Mouse (Mus musculus) heart, postnatal 0 days (tissue): ENCODE data around the gene Bfsp2. TPM values are rescaled to one million over a fixed set of nuclear protein-coding genes. Genes with fewer than 3 reads are reported as not detected.

Experiments used
- ATAC-seq: fragments of 200-750 bp; cut with Nextera tagmentation; 2 replicates; pipeline ENCODE4 v1.8.0; 2017; ENCODE audit warnings: low read depth, moderate number of reproducible peaks, moderate library complexity; ENCODE audit not compliant: insufficient read depth
- DNase-seq: peaks from one replicate; pipeline ENCODE4 v3.0.0-alpha.2; 2016; ENCODE audit warnings: low spot score
- H3K27ac ChIP-seq: fragments of 300-500 bp; sonication (generic); 2 replicates; pipeline ENCODE4 v1.5.1; 2014; ENCODE audit warnings: low read depth, mild to moderate bottlenecking
- H3K27me3 ChIP-seq: fragments of 300-500 bp; sonication (generic); 2 replicates; pipeline ENCODE4 v1.6.1; 2014; ENCODE audit warnings: low read length, mixed read lengths; ENCODE audit not compliant: control insufficient read depth, insufficient read depth
- H3K36me3 ChIP-seq: fragments of 300-500 bp; sonication (generic); replicated peaks from 2 replicates; pipeline ENCODE4 v1.6.1; 2014; ENCODE audit warnings: low read length, mixed read lengths; ENCODE audit not compliant: control insufficient read depth, insufficient read depth
- H3K4me1 ChIP-seq: fragments of 300-500 bp; sonication (generic); 2 replicates; pipeline ENCODE4 v1.6.1; 2014; ENCODE audit warnings: antibody characterized with exemption; ENCODE audit not compliant: control insufficient read depth, insufficient read depth
- H3K4me2 ChIP-seq: fragments of 300-500 bp; sonication (generic); 2 replicates; pipeline ENCODE4 v1.6.1; 2014; ENCODE audit warnings: low read depth, mild to moderate bottlenecking, low read length, moderate library complexity
- H3K4me3 ChIP-seq: fragments of 300-500 bp; sonication (generic); 2 replicates; pipeline ENCODE4 v1.5.1; 2014; ENCODE audit warnings: low read depth, low read length
- H3K9ac ChIP-seq: fragments of 300-500 bp; sonication (generic); replicated peaks from 2 replicates; pipeline ENCODE4 v1.6.1; 2014; ENCODE audit warnings: low read depth, low read length, mixed read lengths
- H3K9me3 ChIP-seq: fragments of 300-500 bp; sonication (generic); replicated peaks from 2 replicates; pipeline ENCODE4 v1.6.1; 2016; ENCODE audit warnings: low read length; ENCODE audit not compliant: control insufficient read depth
- CTCF ChIP-seq: IDR thresholded peaks from 2 replicates; pipeline ENCODE4 v1.5.1; 2016; ENCODE audit warnings: antibody characterized with exemption, control low read depth, low read depth
- EP300 ChIP-seq: IDR thresholded peaks from 2 replicates; pipeline ENCODE4 v1.6.1; 2016; ENCODE audit warnings: antibody characterized with exemption, low read depth
- WGBS: fragments of 180-500 bp; shearing (Covaris S2); extraction: QIAGEN DNeasy Blood & Tissue Kit; methylation state at CpG from one replicate; pipeline ENCODE4 v1.1.7; 2014; 5-methylcytosine and 5-hydroxymethylcytosine counted together
- polyA plus RNA-seq: library from polyadenylated mRNA; unstranded; fragments of >200 nt; fragmentation: Nextera tagmentation; extraction: Ambion mirVana; gene quantifications from 2 replicates; pipeline ENCODE4 v1.2.1, GENCODE M21; 2015
- total RNA-seq: library from RNA; depleted of rRNA; stranded (reverse); fragments of >200 nt; gene quantifications from 2 replicates; pipeline ENCODE4 v1.2.3, GENCODE M21; 2014; ENCODE audit warnings: low replicate concordance

Gene Bfsp2
- total and polyA plus RNA-seq, 2 experiments from 2014 or later, result 2.3 TPM; not detected in 1

DNA sequence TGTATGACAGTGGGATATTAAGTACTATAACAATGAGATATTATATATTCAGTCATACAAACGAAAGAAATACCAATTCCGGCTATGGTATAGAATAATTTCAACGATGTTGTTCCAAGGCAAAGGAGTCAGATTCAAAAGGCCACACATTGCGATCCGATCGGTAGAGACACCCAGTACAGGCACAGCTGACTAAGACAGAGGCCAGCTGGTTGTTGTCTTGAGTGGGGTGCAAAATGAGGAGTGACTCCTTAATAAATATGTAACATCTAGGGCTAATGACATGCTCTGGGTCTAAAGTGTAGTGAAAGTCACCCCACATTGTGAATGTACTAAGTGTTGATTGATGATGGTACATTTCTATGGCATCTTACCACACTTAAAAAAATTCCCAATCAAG is 91.0 kb downstream of the Bfsp2 start:
- ATAC-seq, result no peak
- Histone ChIP-seq H3K9ac (no peak overlapping the region), H3K27ac (no peak overlapping the region), H3K9me3 (no peaks in the 10 kb centered on the region), H3K4me2 (no peak overlapping the region), H3K36me3 (no peaks in the 10 kb centered on the region), H3K4me3 (no peak overlapping the region), H3K4me1 (peaks cover 7% of the 10 kb centered on the region; the same call in 1 of the 2 replicates), H3K27me3 (no peaks in the 10 kb centered on the region)
- no peak for DNase-seq
- no peak for TF ChIP-seq CTCF
- TF ChIP-seq EP300, result no peak
- WGBS, result 93% methylated on average over 6 of the region's 6 CpGs

DNA sequence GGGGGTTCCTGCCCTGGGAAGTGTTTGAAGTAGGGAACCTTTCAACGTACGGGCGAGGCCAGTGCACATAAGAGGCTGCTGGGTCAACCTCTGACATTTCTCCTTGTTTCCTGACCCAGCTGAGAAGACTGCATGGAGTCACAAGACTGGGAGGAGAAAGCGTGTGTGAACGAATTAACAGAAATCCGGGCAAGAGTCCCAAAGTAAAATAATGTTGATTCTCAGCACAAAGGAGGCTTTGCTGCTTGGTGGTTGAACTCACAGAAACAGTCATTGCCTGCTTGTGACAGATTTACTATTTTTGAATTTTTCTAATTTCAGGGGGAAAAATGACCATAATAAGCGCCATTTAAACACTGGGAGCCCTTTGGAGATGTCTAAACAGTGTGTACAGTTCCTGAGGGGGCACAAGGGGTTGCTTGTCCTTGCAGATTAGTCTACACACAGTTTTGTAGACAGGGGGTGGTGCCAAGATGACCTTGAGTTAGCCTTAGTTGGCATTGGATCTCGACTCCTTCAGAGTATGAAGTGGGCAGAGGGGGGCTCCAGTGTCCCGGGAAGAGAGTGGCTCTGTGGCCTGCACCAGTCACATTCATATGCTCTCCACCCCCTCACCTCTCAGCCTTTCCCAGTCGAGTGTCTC is 93.1 kb downstream of the Bfsp2 start:
- H3K4me3 ChIP-seq, result no peak overlapping the region
- no peak for DNase-seq
- WGBS, result 70% methylated on average over 10 of the region's 10 CpGs
- no peak for TF ChIP-seq EP300
- TF ChIP-seq CTCF, result no peak
- peaks cover 7% of the 10 kb centered on the region; the same call in 1 of the 2 replicates for H3K4me1 ChIP-seq
- no peak overlapping the region for H3K9ac ChIP-seq
- H3K4me2 ChIP-seq, result no peak overlapping the region
- H3K36me3 ChIP-seq, result no peaks in the 10 kb centered on the region
- ATAC-seq, result 0 out of 2 replicates have a peak, but pooled peaks have one; percentile 20
- no peak overlapping the region for H3K27ac ChIP-seq
- no peaks in the 10 kb centered on the region for H3K9me3 ChIP-seq
- H3K27me3 ChIP-seq, result no peaks in the 10 kb centered on the region

DNA sequence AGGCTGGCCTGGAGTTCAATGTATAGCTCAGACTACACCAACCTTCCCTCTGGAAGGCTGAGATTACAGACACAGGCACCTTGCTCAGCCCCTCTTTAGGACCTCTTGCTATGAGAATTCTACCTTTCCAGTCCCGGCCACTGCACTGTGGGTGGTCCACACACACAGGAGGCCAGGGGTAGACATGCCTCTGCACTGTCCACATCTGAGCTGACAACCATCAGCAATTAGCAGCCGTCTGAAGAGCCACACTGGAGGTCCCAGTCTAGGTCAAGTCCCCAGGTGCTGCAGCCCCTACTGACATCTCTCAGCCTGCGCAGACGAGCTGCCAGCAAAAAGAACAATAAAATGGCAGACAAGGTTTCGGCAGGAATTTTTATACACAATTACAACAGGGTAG is 93.6 kb downstream of the Bfsp2 start:
- TF ChIP-seq CTCF (no peak), EP300 (no peak)
- peaks cover 7% of the 10 kb centered on the region; the same call in 1 of the 2 replicates for H3K4me1 ChIP-seq
- DNase-seq (no peak), ATAC-seq (no peak)
- H3K4me3 ChIP-seq, result no peak overlapping the region
- H3K27me3 ChIP-seq, result no peaks in the 10 kb centered on the region
- no peak overlapping the region for H3K27ac ChIP-seq
- H3K9me3 ChIP-seq, result no peaks in the 10 kb centered on the region
- no peak overlapping the region for H3K9ac ChIP-seq
- H3K36me3 ChIP-seq, result no peaks in the 10 kb centered on the region
- 73% methylated on average over 5 of the region's 5 CpGs for WGBS
- H3K4me2 ChIP-seq, result no peak overlapping the region

DNA sequence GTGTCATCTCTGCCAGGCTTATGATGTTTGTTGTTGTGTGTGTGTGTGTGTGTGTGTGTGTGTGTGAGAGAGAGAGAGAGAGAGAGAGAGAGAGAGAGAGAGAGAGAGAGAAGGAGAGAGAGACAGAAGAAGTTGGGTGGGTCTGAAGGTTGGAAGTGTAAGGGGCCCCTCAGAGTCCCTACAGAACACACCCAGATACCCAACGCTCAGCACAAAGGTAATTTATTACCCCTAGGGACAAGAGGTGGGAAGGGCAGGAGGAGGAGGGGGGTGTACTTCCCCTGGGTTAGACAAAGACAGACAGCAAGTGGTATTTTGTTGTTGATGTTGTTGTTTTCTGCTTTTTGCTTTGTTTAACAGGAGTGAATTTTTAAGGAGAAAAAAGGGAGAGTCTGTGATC is 94.6 kb downstream of the Bfsp2 start:
- Histone ChIP-seq H3K27me3 (no peaks in the 10 kb centered on the region), H3K4me2 (no peak overlapping the region), H3K9ac (no peak overlapping the region), H3K36me3 (no peaks in the 10 kb centered on the region), H3K4me3 (no peak overlapping the region), H3K27ac (no peak overlapping the region), H3K9me3 (no peaks in the 10 kb centered on the region), H3K4me1 (peaks cover 7% of the 10 kb centered on the region; the same call in 1 of the 2 replicates)
- WGBS, result 69% methylated on average over 1 of the region's 1 CpGs
- ATAC-seq, result no peak
- DNase-seq, result no peak
- no peak for TF ChIP-seq EP300
- no peak for TF ChIP-seq CTCF

DNA sequence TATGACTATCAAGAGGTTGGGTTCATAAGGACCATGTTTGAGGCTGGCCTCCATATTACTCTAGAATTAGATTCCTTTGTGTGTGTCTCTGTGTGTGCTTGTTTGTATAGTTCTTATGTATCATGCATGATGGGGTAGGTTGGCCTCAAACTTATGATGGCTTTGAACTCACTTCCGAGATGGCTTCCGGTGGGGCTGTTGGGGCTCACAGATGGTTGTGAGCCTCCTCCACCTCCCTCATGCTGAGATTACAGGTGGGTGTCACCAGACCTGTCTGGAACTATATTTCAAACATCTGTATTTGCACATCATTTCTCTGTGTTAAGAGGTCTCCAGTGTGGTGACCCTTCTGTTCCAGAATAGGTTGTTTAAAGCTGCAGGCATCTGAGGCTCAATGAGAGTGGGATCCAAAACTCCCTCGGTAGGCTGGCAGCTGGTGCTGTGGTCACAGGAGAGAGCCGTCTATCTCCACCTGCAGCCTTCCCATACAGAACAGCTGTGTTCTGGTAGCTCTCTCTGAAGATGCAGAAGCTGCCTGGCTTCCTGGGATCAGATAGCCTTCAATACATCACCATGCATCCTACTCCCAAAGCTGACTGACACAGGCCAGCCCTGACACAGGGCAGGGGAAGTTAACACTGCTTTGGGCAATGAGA is 96.0 kb downstream of the Bfsp2 start:
- no peak overlapping the region for H3K4me2 ChIP-seq
- no peak overlapping the region for H3K27ac ChIP-seq
- TF ChIP-seq CTCF (no peak), EP300 (no peak)
- DNase-seq (no peak), ATAC-seq (no peak)
- WGBS, result 71% methylated on average over 4 of the region's 4 CpGs
- no peaks in the 10 kb centered on the region for H3K36me3 ChIP-seq
- H3K27me3 ChIP-seq, result no peaks in the 10 kb centered on the region
- no peak overlapping the region for H3K9ac ChIP-seq
- H3K4me1 ChIP-seq, result 0 out of 2 replicates have a peak, but pooled peaks cover 2% of the 10 kb centered on the region
- H3K4me3 ChIP-seq, result no peak overlapping the region
- no peaks in the 10 kb centered on the region for H3K9me3 ChIP-seq
